Mouse (Mus musculus) erythroblast, adult 5-6 weeks (primary cell): Measurements from ENCODE around the gene Nup107. TPM values are rescaled to one million over a fixed set of nuclear protein-coding genes. Genes with fewer than 3 reads are reported as not detected.

ENCODE experiments used
- ATAC-seq: replicated peaks from 2 replicates; pipeline ENCODE4 v1.8.0; 2016; ENCODE audit warnings: moderate number of reproducible peaks, mild to moderate bottlenecking, moderate TSS enrichment, inconsistent platforms; ENCODE audit not compliant: poor library complexity, low FRiP score, severe bottlenecking
- total RNA-seq, 2 experiments: library from RNA; stranded (forward) in 1 of 2; stranded (reverse) in 1 of 2; fragments of 150-400 nt in 1 of 2; fragments of 200-764, 138-1000 nt in 1 of 2; gene quantifications; 2 replicates each; pipeline versions ENCODE4 v1.2.3 to v1.2.4; 2015 to 2017; ENCODE audit warnings: low replicate concordance in 2 of 2

Gene Nup107
- 14.6 and 42.2 TPM in 2 replicates for total RNA-seq (2015; ENCODE audit: low replicate concordance)
- total RNA-seq (2017; ENCODE audit: low replicate concordance) = 24.7 and 26.9 TPM in 2 replicates

DNA sequence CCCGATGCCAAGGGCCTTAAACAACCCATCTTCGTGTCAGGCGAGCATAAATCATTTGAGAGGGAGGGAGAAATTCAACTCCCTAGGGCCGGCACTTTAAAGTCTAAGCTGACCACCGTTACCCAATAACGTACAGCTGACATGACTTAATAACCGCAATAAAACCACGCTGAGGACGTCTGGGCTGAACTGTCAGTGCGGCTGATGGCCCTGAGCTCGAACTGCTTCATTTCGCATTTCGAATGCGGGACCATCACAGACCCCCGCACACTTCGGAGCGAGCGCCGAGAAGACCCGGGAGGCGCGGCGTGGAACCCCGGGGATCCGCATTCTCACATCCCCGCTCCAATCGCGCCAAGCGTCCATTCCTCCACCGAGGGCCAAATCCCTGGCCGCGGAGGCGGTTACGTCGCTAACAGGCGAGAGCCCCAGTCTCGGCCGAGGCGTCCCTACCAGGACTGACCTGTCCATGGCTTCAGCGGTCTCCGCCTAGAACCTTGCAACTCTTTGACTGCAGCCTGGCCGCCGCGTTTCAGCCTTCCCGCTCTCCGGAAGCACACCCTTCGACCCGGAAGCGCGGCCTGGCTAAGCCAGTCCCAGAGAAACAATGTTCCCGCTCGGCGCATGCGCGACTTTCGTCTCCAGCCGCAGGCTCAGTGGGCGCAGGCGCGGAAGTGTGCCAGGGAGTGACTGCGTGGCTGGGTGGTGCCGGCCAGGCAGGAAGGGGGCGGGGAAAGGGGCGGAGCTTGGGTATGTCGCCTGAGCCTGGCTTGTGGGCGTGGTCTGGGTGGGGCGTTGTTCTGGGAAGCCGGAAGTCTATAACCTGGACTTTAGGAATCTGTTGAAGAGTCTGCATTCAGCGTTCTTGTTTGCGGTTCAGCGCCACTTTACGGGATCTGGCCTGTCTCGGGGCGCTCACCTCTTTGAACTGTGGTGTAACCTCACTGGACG is at the start of gene Nup107:
TSS of gene Nup107 (minus strand) at position 565 of the 951 bp plus-strand sequence.
- ATAC-seq = peak; percentile 94

DNA sequence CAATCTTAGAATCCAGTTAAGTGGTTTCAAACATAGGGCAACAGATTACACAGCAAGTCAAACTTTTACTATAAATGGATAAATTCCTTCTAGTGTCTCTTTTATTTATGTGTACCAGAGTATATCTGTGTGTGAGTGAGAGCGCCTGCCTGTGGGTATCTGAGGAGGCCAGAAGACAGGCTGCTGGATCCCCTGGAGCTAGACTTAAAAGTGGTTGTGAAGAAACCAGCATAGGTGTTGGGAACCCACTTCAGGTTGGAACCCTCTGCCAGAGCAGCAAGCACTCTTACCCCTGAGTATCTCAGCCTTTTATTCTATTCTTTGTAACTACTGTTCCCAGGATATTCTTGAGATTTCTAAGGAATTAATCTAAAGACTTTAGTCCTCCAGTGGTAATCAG is 49.3 kb upstream of the Nup107 start:
- ATAC-seq = no peak

DNA sequence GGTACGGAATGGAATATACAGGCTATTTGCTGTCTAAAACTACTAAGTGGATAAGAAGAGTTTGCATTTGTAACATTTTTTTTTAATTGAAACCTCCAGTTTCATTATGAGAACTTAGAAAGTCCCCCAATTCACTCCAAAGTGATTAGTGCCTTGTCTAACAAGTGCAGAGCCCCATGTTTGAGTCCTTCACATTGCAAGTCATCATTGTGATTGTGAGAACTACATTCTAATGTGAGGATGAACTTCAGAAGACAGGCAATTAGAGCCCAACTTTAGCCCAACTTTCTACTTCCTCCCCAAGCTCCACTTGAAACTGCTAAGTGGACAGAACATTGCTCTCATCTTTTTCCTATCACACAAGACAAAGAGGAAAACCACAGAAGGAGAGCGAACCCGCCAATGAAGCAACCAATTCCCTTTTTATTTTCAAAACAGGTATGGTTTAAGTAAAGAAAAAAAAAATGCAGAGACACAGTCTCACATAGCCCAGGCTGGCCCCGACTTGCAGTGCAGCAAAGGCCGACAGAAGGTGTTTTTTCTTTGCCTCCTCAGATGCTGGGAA is 48.0 kb upstream of the Nup107 start:
- ATAC-seq = no peak

DNA sequence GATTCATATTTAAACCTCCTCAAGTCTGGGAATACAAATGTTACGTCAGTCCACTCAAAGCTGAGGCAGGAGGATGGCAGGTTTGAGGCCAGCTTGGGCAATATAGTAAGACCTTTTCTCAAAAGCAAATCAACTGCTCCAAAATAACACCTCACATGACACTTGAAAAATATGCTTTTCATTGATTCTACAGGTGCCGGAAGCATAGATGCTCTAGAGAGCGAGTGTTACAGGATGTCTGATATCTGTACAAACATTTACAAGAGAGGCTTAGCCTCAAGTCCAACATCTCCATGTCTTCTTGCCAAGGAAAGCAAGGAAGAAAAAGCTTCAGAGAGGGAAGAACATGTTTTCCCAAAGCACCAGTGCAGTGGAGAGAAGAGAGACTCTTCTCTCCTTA is 47.2 kb upstream of the Nup107 start:
- ATAC-seq = no peak

DNA sequence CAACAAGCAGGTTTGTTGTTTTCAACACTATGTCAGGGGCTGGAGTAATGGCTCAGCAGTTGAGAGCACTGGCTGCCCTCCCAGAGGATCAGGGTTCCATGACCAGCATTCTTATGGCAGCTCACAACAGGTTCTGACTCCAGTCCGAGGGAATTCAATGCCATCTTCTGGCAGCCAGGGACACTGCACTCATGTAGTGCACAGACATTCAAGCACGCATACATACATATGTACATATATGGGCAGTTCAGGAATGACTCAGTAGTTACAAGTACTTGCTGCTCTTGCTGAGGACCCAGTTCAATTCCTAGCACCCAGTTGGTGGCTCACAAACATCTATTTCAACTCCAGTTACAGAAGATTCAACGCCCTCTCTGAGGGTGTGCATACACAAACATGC is 46.4 kb upstream of the Nup107 start:
- ATAC-seq = 0 out of 2 replicates have a peak, but pooled peaks have one; percentile 51

DNA sequence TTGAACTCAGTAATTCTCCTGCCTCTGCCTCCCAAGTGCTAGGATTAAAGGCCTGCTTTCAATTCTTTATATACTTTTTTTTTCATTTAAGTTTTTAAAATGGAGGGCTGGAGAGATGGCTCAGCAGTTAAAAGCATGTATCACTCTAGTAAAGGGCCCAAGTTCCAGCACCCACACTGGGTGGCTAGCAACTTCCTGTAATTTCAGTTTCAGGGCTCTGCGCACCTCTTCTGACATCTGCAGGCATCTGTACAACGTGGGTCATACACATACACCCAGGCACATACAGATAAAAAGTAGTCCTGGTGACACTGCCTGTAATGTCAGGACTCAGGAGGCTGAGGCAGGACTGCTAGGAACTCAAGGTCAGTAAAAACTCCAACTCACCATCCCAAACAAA is 43.8 kb upstream of the Nup107 start:
- ATAC-seq = no peak

DNA sequence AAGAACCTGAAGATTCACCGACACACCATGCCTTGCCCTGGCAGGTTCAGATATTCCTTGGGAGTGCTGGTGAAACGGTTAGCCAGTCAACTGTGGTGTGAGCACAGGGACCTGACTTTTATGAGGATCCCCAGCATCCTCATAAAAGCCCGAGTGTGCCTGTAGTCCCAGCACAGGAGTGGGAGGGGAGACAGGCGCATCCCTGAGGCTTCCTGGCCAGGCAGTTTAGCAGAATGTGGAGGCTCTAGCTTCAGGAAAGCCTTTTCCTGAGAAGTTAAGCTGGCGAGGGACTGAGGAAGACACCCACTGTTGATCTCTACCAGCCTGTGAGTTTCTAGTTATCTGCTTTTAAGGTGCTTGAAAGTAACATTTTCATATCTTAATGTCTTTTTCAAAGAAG is 42.9 kb upstream of the Nup107 start:
- ATAC-seq = no peak

DNA sequence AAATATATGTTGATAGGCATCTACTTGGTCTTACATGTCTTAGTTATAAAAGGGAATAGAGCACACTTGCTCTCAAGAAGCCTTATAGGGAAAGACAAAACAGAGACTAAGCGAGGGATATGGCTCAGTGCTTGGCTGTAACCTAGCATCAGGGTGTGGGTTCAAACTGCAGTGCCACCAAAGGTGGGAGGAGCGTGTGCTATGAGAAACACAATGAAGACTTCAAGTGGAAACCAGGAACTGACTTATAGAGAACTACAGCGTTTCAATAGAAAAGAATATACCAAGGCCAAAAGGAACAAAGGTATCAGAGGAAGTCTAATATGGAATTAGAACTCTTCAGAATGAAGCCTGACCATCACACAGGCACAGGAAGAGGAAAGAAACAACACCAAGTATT is 38.3 kb upstream of the Nup107 start:
- ATAC-seq = no peak

DNA sequence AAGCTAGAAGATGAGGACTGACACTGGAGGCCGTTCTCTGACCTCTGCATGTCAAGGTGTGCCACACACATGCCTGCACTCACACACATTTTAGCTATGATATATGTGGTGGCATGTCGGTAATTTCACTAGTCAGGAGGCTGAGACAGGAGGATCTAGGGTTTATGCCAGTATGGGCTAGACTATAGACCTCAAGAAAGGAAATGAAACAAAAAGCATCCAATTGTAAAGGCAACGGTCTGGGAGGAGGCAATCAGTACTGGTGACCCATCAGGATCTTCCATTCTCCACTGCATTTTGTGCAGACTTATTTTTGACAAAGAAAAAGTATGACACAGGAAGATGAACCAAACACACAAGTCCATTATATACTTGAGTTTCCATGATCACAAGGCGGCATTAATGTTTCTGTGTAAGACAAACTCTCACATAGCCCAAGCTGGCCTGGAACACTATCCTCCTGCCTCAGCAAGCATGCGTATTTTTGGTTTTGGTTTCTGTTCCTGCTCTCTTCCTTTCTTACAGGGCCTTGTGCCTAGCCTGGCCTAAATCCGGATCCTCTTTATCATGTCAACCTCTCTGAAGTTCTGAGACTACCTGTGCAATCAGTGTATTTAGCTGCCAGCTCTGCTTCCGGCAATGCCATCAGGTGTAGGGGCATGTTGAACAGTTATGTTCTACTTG is 37.1 kb upstream of the Nup107 start:
- no peak for ATAC-seq

DNA sequence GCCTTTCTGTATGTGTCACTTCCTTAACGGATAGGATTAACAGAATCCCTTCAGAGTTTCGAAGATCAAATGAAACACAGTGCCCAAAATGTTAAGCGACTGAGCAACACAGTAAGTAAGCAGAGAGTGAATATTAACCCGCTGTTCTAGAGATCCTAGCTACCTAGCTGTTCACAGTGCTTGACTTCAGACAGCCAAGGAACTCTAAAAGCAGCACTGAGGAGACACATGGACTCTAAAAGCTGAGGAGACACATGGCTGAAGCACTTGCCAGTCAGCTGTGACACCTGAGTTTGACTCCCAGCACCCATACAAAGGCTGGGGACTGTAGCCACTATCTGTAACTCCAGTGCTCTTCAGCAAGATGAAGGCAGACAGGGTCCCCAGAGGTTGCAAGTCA is 36.5 kb upstream of the Nup107 start:
- ATAC-seq = no peak

DNA sequence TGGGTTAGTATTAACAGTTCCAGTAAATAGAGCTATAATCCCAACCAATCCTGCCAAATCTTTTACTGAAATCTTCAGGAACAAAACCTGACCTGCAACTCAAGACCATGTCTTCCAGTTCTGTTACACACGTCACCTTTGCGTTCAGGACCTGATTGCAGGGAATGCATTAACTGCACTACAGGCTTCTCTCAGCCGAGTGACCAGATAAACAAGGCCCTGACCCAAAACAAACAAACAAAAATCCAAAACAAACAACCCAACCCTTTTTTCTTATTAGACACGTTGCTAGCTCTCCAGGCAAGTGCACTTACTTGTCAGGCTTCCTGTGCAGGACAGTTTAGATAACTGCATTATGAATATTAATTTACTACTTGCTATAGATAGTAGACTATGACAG is 36.0 kb upstream of the Nup107 start:
- no peak for ATAC-seq

DNA sequence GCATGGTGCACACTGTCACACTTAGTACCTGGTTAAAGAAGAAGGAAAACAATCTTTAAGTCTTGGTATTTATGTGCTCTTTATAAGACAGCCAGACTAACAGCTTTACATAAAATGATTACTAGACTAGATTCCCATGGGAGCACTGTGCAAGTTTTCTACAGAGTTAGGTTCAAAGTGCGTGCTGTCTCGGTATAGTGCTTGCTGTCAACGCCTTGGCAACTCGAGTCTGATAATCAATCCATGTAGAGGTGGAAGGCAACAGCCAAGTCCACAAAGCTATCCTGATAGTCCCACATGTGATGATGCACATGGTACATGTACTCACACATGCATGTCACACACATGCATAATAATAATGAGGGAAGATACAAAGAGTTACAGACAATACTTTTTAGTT is 32.1 kb upstream of the Nup107 start:
- no peak for ATAC-seq

DNA sequence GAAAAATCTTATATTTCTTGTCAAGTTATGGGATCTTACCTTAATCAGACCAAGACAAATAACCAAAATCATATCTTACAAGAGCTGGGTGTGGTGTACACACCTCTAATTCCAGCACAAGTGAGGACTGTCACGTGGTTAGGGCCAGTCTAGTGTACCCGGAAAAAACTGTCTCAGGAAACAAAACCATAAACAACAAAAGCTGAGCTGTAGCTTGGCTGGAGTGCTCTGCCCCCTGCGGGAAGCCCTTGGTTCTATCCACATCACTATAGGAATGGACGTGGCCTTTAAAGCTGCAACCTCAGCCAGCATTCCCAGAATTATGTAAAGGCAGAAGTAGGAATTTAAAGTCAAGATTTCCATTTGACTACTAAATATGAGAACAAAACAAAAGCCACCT is 31.6 kb upstream of the Nup107 start:
- ATAC-seq = no peak

DNA sequence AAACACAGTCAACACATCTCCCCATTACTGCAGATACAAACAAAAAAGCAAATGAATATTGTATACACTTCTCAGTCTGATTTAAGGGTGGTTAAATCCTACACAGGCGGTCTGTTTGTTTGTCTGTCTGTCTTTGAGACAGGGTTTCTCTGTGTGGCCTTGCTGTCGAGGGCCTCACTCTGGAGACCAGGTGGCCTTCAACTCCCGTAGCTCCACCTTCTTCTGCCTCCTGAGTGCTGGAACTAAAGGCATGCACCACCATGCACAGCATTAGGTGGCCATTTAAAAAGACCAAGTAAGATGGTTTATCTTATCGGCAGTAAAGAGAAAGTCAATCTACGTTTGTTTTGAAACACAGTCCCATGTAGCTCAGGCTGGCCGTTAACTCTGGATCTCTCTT is 30.8 kb upstream of the Nup107 start:
- no peak for ATAC-seq

DNA sequence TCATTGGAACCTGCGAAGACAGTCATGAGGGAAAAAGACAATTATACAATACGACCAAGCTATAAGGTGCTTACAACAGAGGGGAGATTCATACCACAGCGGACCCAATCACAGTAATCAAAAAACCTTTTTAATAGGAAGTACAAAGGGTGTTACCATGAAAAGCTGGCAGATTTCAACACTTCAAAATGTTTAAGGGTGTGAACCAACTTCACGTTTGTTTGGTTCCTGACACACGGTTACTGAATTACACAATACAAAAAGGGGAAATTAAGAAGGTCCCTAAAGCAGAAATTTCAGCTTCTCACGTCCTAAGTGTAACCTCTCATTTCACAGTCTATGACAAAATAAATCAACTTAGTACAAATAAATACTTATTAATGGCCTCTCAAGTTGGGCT is 26.1 kb upstream of the Nup107 start:
- no peak for ATAC-seq

DNA sequence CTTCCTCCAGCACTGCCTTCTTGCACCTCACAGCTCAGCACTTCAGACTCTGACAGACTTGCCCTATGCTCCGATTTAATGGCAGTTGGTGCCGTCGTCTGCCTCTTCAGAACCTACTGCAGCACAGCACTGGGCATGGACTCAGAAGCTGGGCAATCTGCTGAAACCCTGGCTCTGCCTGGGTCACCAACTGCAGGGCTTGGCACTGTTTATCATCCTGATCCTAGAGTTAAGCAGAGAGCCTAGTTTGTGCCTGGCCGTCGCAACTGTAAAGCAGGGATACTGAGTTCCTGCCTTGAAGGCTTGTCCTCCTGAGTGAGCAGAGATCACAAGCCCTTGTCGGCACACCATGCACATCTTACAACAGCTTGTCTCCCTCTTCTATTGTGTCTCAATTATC is 24.2 kb upstream of the Nup107 start:
- no peak for ATAC-seq

DNA sequence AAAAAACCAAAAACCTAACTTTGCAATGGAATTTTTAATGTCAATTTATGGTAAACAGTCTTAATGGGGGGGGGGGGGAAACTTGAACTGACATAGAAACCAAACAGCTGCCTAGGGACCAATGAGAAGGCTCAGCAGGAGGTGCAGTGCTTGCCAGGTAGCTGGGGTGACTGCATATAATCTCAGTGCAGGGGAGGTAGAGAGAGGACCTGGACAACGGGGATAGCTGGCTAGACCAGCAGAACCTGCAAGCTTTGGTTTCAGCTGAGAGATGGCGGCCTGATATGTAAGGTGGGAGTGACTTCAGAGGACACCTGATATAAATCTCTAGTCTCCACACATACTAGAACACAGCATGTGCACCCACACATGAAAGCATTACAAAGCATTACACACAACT is 20.0 kb upstream of the Nup107 start:
- no peak for ATAC-seq

DNA sequence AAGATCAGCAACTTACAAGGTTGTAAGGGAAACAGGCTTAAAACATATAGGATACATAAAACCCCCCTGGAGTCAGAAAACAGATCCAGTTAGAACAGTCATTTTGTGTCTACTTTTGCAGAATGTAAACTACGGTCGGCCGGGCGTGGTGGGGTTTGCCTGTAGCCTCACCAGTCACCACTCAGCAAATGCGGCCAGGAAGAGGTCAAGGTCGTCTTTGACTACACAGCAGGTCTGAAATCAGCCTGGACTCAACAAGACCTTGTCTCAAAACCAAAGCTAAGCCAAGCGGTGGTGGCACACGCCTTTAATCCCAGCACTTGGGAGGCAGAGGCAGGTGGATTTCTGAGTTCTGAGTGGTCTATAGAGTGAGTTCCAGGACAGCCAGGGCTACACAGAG is 19.1 kb upstream of the Nup107 start:
- ATAC-seq = no peak

DNA sequence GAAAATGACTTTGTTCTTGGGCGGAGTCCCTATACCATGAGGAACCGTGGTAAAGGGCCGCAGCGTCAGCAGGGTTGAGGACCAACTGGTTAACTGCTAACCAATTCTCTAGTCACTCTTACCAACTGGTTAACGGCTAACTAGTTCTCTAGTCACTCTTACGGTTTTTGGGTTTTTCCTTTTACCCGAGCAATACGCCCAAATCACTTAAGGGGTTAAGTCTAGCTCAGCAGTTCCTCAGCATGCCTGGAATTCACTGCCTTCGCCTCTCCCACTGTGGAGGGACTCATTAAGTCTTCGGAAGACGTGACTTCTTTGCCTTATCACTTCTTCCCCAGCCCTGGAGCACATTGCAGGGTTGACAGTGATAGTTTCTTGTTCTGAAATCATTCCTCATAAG is 18.0 kb upstream of the Nup107 start:
- no peak for ATAC-seq

DNA sequence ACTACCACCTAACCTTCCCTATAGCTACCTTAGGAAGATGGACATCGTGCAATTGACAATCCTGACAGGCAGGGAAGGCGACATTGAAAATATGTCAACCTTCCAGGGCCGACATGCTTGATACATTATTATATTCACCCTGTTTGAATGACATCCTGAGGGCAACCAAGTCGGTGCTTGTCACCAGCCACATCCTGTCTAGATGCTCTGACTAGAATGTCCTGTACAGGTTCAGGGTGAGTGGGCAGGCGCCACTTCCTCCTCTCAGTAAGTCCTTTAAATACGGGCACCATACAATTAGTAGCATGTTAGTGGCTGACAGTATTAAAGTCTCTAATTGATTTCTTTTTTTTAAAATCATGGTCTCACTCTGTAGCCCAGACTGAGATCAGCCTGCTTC is 15.6 kb upstream of the Nup107 start:
- no peak for ATAC-seq

DNA sequence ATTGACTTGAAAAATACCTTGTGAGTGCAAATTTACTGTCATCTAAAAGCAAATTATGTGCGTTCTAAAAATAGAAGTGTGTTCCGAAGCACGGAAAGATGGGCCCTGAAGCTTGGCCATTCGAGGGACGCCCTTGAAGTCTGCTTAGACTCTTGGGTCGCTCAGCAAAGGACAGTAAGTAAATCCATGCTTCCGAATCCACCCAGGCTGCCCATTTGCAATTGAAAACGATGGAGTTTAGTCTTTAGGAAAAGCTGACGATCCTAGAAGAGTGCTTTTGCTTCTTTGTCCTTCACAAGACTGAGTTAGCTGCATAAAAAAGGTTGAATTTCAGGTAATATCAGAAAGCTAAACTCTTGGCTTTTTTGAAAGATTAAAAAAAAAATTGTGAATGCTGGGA is 13.4 kb upstream of the Nup107 start:
- ATAC-seq = no peak
